Mouse (Mus musculus) MEL (cell line): ENCODE measurements around the gene Rsrc1.
A peak's percentile ranks its signal among the peaks of the same experiment; 100 is the strongest.

Source experiments
- CTCF ChIP-seq, 3 experiments: IDR thresholded peaks in 2 of 3; conservative IDR thresholded peaks in 1 of 3; 2 replicates each; pipeline ENCODE4 v1.5.1; 2011 to 2012; ENCODE audit warnings: low read length in 3 of 3, low read depth in 2 of 3, mild to moderate bottlenecking in 2 of 3, improper control_type of control experiment in 1 of 3, inconsistent platforms in 1 of 3, mixed read lengths in 1 of 3, moderate library complexity in 1 of 3; ENCODE audit not compliant: control insufficient read depth in 1 of 3, insufficient read depth in 1 of 3, poor library complexity in 1 of 3, severe bottlenecking in 1 of 3
- EP300 ChIP-seq, 2 experiments: IDR thresholded peaks; 2 replicates each; pipeline ENCODE4 v1.6.1; 2011; ENCODE audit warnings: improper control_type of control experiment in 2 of 2, low read length in 2 of 2, low read depth in 1 of 2, mild to moderate bottlenecking in 1 of 2
- JUND ChIP-seq: IDR thresholded peaks from 2 replicates; pipeline ENCODE4 v1.6.1; 2011; ENCODE audit warnings: low read depth, mild to moderate bottlenecking, improper control_type of control experiment, low read length
- MXI1 ChIP-seq: IDR thresholded peaks from 2 replicates; pipeline ENCODE4 v1.6.1; 2011; ENCODE audit warnings: mild to moderate bottlenecking, low read depth, low read length, improper control_type of control experiment
- POLR2A ChIP-seq, 2 experiments: IDR thresholded peaks; 2 replicates each; pipeline ENCODE4 v1.6.1; 2011 to 2012; ENCODE audit warnings: low read length in 2 of 2, mild to moderate bottlenecking in 2 of 2, control low read depth in 1 of 2, improper control_type of control experiment in 1 of 2, low read depth in 1 of 2, moderate library complexity in 1 of 2; ENCODE audit not compliant: control insufficient read depth in 1 of 2, insufficient read depth in 1 of 2, poor library complexity in 1 of 2

GRCm38 (mm10) chr3:67267448-67267847 lies 286.3 kb downstream of the Rsrc1 start:
- TF ChIP-seq POLR2A (IDR thresholded peaks at IDR 0.05; ENCODE audit: control insufficient read depth in 1 of 2, insufficient read depth in 1 of 2, low read depth in 1 of 2, low read length in 2 of 2, poor library complexity in 1 of 2) (no peak), EP300 (IDR thresholded peaks at IDR 0.05; ENCODE audit: low read depth in 1 of 2, low read length in 2 of 2) (no peak), CTCF (IDR thresholded peaks at IDR 0.05 in 2 of 3, conservative IDR thresholded peaks at IDR 0.05 in 1 of 3; ENCODE audit: control insufficient read depth in 1 of 3, insufficient read depth in 1 of 3, low read depth in 2 of 3, low read length in 3 of 3, poor library complexity in 1 of 3, severe bottlenecking in 1 of 3) (peak in 1 of 3 experiments; percentile 56; a peak in 2 of 6 replicates), MXI1 (no peak), JUND (no peak)
